Mouse (Mus musculus) C2C12 (cell line): ENCODE results near the gene Slco2b1.

ENCODE experiments used
- CEBPB ChIP-seq: IDR thresholded peaks from one replicate; pipeline ENCODE4 v1.6.1; 2011; ENCODE audit warnings: low read depth, mild to moderate bottlenecking, control low read depth, moderate library complexity
- CTCF ChIP-seq: IDR thresholded peaks from one replicate; pipeline ENCODE4 v1.5.1; 2011; ENCODE audit not compliant: control insufficient read depth, insufficient read depth, insufficient read length
- FOSL1 ChIP-seq: IDR thresholded peaks from one replicate; pipeline ENCODE4 v1.8.0; 2011; ENCODE audit warnings: mild to moderate bottlenecking, low read length; ENCODE audit not compliant: poor library complexity, insufficient read depth, severe bottlenecking
- MAX ChIP-seq: IDR thresholded peaks from one replicate; pipeline ENCODE4 v1.6.1; 2011; ENCODE audit warnings: mild to moderate bottlenecking, control low read depth
- MYOG ChIP-seq: IDR thresholded peaks from one replicate; pipeline ENCODE4 v1.6.1; 2011; ENCODE audit not compliant: control insufficient read depth, insufficient read length; ENCODE audit errors: extremely low read depth
- USF1 ChIP-seq: IDR thresholded peaks from one replicate; pipeline ENCODE4 v1.6.1; 2011; ENCODE audit warnings: low read depth, mild to moderate bottlenecking, control low read depth, moderate library complexity

GRCm38 (mm10) chr7:99707038-99707595 lies 4.0 kb downstream of the Slco2b1 start:
- no peak for TF ChIP-seq MAX
- TF ChIP-seq CTCF = no peak
- no peak for TF ChIP-seq USF1
- TF ChIP-seq MYOG = no peak
- no peak for TF ChIP-seq FOSL1
- TF ChIP-seq CEBPB = no peak
